Mouse (Mus musculus): ENCODE measurements around the gene Gm813. TPM values are rescaled to one million over a fixed set of nuclear protein-coding genes. Genes with fewer than 3 reads are reported as not detected.
"Not testable (repeated sequence)": the region's sequence is repeated elsewhere in the genome, so short reads cannot be mapped to it uniquely, and the experiment has no call there.

Gene Gm813
- not detected in 2 replicates for polyA plus RNA-seq (2012; rRNA removed)

DNA sequence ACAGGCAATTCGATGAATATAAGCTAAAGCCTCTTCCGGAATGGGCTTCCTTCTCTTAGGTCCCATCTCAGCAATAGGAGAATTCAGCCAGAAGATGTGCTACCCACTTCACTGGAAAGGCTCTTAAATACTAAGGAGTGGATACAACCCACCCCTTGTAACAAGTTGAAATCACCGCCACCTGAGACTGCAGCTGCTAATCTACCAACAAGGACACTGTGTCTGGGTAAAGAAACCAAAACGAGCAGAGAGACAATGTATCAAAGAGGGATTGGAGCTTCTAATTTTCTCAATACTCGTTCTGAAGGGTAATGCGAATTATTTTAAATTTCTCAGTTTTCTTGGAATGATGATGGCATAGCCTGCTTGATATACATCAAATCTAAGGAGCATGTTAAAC is at the start of gene Gm813:
Gm813 (minus strand) TSS at position 101 of the 400 bp plus-strand sequence.
- no peak for DNase-seq (ENCODE audit: low spot score)

DNA sequence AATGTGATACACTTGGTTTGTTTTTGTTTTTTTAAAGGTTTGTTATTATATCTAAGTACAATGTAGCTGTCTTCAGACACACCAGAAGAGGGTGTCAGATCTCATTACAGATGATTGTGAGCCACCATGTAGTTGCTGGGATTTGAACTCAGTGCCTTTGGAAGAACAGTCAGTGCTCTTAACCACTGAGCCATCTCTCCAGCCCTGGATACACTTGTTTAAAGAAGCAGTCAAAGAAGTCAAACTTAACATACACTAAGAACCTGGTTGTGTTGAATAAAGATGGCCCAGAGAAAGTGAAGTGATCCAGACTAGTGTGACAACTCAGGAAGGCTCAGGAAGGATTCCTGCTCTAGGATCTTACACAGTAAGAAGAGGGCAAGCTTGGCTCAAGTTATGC is 48.4 kb upstream of the Gm813 start:
- DNase-seq (ENCODE audit: low spot score) = not testable (repeated sequence)

DNA sequence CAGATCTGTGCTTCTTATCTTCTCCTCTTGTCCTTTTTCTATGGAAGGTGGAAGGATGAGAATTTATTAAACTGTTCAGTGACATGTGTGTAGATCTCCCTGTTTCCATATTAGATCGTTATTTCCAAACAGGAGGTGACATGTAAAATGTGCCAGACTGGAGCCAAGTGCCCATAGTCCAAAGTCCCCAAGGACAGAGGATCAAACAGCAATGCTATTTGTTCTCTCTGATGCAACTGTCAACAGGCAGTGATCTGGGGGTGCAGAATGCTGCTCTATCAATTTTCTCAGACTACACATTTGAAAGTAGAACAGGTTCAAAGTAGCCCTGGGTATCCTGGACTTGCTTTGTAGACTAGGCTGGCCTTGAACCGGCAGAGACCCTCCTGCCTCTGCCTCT is 47.0 kb upstream of the Gm813 start:
- no peak for DNase-seq (ENCODE audit: low spot score)

DNA sequence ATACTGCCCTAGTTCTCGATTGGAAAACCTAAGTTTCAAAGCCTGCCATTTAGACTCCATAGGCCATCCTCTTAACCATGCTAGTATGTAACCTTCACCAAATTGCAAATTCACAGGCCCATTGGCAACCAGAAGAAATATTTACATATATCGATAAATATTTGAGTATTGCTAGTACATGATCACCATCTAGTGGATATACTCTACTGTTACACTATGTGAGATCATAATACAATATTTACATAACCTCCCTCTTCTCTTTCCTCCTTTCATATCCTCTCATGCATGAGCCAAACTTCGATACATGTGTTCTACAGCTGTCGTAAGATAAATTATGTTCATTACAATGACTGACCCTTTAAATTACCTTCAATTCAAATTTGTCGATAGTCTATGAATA is 46.2 kb upstream of the Gm813 start:
- no peak for DNase-seq (ENCODE audit: low spot score)

DNA sequence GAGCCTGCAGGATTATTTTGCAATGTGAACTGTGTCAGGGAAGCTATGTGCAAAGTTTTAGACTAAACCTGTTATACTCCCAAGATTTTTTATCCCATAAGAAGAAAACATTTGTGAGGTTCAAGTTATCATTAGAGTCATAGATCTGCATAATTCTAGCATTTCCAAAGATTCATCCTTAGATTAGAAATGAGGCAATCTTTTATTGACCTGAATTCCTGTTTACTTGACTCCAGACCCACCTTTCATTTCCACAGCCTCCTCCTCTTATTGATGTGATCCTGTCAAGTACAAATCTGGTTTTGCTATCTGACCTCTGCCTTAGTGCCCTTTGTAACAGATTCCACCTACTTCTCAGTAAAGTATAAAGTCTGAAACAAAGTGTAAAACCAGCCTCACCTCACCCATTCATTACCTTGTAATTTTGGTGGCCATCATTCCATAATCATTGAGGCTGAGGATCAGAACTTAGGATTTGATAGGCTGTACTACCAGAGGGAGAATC is 45.6 kb upstream of the Gm813 start:
- no peak for DNase-seq (ENCODE audit: low spot score)

DNA sequence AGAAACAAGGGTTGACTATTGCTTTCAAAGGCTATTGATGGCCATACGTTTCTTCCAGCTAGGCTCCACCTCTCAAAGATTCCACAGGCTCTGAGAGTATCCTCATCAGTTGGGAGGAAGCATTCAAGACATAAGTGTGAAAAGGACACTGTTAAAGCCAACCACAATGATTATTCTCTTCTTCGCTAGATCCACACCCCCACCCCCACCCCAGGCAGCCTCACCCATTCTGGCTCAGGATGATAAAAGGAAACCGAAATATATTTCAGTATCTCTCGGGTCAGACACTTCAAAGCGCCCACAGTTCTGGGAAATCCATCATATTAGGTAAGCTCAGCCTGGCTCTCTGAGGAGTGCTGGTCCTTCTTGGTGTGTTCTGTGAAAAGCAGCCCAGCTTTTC is 45.0 kb upstream of the Gm813 start:
- no peak for DNase-seq (ENCODE audit: low spot score)

DNA sequence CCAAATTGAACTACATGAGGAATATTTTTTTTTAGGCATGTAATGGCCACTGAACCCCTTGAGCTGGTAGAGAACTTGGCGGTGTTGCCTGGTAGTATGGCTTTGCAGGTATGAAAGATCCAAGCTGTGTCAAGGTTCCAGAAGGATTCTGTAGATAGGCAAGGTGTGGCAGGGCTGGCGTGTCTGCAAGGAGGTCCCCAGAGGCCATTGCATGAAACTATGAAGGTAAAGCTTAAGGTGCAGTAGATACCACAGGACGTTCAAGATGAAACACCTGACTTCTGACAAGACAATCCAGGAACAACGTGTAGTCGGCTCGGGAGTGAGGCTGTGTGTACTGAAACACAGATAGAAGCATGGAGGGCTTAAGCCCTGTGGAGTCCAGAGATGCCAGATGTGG is 41.9 kb upstream of the Gm813 start:
- no peak for DNase-seq (ENCODE audit: low spot score)

DNA sequence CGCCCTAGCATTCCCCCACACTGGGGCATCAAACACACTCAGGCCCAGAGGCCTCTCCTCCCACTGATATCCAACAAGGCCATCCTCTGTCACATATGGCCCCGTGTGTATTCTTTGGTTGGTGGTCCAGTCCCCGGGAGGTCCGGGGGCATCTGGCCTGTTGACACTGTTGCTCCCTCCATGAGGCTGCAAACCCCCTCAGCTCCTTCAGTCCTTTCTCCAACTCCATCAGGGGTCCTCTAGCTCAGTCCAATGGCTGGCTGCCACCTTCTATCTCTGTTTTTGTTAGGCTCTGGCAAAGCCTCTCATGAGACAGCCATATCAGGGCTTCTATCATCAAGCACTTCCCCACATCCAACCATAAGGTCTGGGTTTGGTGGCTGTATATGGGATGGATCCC is 39.7 kb upstream of the Gm813 start:
- DNase-seq (ENCODE audit: low spot score) = no peak

DNA sequence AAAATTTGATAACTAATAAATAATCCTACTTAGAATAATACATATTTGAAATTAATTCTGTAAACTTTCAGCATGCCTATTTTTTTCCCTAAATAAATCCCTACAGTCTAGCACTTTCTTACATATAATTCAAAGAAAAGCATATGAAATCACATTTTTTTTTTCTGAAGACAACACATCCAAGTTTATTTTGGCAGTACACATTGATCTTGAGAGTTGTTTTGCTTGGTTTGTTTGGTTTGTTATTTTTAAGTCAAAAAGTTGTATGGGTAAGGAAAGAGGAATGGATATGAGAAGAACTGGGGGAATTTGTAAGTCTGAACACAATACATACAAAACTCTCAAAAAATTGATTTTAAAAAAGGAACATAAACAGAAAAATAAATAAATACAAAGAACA is 39.0 kb upstream of the Gm813 start:
- DNase-seq (ENCODE audit: low spot score) = no peak

DNA sequence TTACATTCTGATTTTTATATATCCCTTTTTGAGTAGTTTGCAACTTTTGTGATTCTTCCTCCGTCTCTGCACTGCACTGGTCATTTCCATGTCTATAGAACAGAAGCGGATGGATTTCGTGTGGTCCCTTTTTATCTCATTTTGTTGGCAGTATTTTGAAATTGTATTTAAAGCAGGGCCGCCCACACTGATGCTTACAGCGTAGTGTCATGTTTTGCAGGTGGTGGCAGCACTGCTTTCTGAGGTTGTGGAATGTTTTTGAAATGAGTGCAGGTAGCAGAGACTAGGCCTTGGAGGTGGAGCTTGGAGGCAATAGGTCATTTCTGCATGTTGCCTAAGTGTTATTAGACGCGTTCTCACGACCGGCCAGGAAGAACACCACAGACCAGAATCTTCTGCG is 33.2 kb upstream of the Gm813 start:
- no peak for DNase-seq (ENCODE audit: low spot score)

DNA sequence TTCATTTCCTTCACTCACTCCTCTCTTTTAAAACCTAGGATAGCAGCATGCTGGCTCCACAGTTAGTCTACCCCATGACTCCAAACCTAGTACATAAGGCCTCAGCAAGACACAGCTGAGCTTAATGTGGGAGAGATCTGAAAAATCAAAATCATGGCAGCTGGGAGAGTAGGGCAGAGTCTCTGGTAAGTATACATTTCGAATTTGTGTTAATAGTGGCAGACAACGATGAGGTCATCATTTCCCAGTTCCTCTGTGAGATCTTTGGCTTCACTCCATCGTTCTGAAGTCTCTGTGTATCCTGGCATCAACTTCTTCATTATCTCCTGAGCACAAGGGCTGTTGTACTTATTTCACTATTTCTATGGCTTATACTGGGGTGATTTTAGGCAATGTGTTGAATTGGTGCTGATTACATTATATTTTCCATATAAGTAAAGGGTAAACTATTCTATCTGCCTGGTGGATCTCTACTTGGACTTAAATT is 22.0 kb upstream of the Gm813 start, which contains the start of gene E330017A01Rik:
E330017A01Rik (minus strand) TSS at position 51 of the 487 bp plus-strand sequence.
- DNase-seq (ENCODE audit: low spot score) = no peak

DNA sequence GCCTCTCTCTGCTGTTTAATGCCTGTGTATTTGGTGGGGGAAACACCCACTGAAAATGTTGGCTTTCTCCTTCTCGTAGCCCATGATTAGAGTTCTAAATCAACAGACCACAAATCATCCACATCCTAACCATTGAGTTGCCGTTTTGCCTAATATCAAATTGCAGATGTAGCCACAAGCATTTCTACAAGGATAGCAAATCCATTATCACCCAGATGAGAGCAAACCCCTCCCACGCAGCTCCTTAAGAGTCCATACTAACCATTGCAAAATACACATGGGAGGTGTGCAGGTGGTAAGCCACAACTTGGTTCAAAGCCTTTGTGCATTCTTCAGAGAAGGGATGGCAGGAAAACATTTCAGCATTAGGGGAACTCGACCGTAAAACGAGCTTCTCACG is 21.2 kb upstream of the Gm813 start:
- DNase-seq (ENCODE audit: low spot score) = no peak

DNA sequence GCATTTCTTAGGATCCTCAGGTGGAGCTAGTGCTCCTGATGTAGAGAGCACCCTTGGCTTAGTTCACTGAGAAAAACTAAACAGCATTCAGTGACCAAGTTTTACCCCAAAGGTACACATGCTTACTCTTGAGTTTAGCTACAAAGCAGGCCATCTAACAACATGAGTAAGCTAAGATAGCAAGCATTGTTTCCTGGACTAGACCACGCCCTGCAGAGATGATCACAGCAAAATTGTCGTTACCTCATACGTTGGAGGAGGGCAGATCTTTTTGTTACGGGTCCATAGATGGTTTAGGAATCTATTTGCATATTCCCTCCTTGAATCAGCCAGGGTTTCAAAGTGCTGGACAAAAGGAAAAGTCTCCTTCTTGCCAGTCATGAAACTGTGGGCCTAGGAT is 20.7 kb upstream of the Gm813 start:
- DNase-seq (ENCODE audit: low spot score) = no peak

DNA sequence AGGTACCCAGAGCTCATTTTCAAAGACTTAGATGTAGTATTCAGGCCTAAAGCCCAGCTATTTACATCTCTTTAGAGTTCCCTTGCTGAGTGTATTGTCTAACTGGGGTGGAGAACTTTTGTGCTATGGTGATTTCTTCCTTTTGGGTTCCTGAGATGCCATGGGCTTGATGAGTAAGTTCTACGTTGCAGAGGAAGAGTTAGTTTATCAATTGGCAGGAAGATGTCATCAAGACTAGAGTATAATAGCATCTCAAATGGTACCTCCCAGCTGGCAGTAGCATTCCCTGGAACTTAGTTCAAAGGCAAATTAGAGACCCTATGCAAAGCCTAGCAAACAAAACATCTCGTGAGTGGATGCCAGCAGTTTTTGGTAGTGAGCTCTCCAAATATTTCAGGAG is 19.1 kb upstream of the Gm813 start:
- no peak for DNase-seq (ENCODE audit: low spot score)

DNA sequence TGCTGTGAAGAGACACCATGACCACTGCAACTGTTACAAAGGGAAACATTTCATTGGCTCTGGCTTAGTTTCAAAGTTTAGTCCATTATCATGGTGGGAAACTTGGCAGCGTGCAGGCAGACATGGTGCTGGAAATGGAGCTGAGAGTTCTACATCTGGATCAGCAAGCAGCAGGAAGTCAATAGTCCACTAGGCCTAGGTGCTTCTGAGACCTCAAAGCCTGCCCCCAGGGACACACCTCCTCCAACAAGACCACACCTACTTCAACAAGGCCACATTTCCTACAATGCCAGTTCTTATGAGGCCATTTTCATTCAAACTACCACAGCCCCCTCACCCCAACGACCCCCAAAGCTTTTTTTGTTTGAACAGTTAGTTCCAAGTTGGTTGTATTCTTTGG is 13.0 kb upstream of the Gm813 start:
- no peak for DNase-seq (ENCODE audit: low spot score)

DNA sequence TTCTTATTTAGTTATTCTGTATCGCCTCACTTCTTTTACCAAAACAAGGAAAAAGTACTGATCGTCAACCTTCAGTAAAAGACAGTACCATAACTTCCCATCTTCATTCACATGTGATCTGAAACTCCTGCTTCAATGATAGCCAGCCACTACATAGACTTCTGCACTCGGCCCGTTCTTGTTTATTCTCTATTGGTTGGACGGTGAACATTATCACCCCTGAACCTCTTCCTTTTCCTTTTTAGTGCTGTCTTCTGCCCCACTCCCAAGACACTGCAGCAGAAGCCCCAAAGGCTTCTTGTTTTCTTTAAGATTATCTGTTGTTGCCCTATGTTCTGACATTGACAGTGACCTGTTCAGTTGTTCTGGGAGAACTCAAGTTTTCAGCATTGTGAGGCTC is 12.2 kb upstream of the Gm813 start:
- no peak for DNase-seq (ENCODE audit: low spot score)

DNA sequence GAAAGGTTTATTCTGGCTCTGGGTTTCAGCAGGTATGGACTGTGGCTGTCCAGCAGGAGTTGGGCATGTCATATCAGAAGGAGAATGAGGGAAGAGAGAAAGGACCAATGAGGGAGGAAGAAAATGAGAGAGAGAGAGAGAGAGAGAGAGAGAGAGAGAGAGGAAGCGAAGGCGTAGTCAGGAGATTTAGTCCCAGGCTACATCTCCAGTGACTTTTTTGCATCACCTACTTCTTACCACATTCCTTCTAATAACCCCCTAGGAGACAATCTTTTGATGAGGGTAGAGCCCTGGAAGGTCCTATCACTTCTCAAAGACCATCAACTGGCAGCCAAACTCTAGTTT is 11.5 kb upstream of the Gm813 start:
- DNase-seq (ENCODE audit: low spot score) = no peak

DNA sequence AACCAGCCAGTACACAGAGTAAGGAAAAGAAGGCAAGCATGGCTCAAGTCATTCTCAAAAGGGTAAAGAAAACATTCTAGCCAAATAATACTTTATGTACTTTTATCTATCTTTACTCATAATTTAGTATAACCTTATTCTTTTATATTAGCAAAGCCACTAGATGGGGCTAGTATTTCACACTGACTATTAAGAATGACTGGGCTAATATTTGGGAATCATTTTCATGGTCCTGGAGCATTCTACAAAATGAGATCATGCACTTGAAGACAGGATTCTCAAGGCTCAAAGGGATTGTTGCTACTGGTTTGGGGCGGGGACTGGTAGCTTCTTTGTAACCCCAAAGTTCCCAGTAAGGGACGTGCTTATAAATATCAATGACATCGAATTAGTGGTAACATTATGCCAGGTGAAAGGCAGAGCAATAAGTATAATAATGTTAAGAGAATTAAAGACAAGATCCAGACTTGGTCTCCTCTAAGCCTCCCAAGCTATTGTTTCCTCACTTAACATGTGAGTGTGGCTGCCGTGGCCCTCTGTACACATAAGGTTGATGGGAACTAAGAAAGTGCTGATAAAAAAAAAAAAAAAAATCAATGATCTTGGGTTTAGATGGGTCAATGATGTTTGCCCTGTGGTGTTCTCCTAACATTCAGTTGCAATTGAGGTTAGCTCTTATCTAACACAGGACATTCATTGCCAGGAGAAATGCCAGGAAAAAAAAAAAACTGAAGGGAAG is 11.0 kb upstream of the Gm813 start:
- no peak for DNase-seq (ENCODE audit: low spot score)

DNA sequence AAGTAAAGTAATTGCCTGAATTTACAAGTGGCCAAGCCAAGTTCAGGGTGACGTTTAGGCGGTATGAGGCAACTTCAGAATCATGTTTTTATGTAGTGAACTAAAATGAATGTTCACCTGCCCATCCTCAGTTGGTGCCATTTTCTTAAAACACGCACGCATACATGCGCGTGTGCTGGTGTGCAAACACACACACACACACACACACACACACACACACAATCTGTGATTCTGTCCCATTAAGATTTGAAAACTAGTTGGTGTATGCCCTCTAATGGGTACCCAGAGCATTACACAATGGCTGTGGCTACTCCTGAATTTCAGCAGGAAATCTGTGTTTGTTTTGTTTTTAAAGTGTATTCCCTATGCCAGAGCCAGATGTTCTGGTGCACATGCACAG is 7.2 kb upstream of the Gm813 start:
- DNase-seq (ENCODE audit: low spot score) = no peak

DNA sequence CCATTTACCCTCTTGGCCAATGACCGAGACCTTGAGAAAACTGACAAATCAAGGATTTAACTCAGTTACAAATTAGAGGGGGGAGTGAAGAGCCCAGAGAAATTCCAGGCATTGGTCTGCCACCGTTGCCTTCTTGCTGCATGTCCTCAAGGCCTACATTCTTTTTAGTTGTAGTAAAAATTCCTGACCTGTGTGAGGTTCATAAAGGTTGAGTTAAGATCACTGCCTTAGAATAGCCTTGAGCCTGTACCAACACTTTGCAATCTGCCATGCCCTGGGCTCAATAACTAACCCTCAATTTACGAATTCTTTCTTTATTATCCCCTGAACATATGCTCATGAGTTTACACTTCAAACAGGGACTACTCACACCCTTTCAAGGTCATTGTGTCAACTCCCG is 6.3 kb upstream of the Gm813 start:
- DNase-seq (ENCODE audit: low spot score) = no peak

DNA sequence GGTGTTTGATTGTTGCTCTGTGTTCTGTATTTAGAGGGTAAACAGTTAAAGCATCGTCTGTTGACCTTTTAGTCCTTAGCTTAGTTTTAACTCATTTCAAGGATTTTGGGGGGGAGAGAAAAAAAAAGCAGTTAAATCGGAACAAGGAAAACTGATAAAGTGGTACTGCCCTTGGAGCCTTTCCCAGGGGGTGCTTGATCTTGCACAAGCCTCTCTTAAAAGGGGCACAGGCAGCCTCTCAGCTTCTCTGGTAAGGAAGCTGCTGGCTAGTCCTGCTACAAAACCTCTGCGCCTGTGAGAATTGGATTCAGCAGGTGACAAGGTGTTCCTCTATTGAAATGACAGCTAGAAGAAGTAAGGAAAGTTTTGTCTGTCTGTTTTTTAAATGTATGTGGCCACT is 5.6 kb upstream of the Gm813 start:
- no peak for DNase-seq (ENCODE audit: low spot score)

DNA sequence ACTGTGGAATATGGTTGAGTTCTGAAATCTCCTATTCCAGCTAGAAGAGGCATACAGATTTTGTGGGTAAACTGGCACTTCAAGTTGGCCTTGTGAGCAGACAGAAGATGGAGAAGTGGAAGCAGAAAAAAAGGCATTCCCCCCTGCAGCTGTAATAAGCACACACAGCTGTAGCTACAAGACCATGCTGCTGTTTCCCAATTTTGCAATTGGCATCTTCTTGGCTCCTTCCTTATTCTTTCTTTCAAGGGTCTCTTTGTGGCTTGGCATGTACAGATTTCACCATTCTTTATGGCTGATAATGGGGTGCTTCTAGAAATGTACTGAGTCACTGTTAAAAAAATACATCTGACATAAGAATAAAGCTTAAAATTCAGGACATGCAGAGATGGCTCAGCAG is 568 bp upstream of the Gm813 start:
- DNase-seq (ENCODE audit: low spot score) = no peak

DNA sequence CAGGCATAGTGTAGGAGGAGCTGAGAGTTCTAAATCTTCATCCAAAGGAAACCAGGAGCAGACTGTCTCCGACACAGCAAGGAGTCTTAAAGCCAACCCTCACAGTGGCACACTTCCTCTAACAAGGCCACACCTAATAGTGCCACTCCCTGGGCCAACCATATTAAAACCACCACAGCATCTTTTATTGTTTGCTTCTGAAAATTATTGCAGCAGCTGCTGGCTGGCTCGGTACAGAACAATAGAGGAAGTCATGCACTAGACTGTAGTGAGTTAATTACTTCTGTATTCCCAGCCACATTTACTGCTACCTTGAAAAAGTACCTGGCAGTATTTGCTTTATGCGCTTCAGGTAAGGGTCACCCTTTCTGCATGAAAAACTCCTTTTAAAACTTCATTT is 3.8 kb downstream of the Gm813 start:
- DNase-seq (ENCODE audit: low spot score) = no peak

DNA sequence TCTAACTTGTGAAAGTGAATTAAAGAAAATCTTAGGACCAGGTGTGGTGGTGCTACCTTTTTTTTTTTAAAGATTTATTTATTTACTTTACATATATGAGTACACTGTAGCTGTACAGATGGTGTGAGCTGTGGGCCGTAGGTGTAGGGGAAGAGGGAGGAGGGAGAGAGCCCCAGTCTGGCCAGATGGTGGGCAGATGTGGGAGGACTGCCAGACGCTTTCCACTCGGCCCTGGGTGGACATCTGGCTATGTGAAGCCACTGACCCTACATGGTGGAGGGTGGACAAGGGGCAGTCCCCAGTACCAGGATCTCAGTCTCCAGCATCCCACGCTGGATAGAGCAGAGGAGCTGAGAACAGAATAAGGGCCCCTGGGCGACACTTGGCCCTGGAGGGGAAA is 9.7 kb downstream of the Gm813 start:
- DNase-seq (ENCODE audit: low spot score) = no peak

Measured in urinary bladder, adult 2 months (tissue).